Mouse (Mus musculus): ENCODE data around the gene Tsr3. TPM values are rescaled to one million over a fixed set of nuclear protein-coding genes. Genes with fewer than 3 reads are reported as not detected.
A peak's percentile ranks its signal among the peaks of the same experiment; 100 is the strongest.
"Not testable (repeated sequence)": the region's sequence is repeated elsewhere in the genome, so short reads cannot be mapped to it uniquely, and the experiment has no call there.

The Tsr3 gene
- polyA plus RNA-seq, 1 experiment from 2014 or later: 43.6 TPM

GRCm38 (mm10) chr17:25220746-25221145 is 19.2 kb upstream of the Tsr3 start:
- H3K4me1 ChIP-seq (replicated peaks; ENCODE audit: control insufficient read depth, insufficient read depth, low read length): peaks cover 8% of the 10 kb centered on the region; the same call in 1 of the 2 replicates
- H3K4me2 ChIP-seq (ENCODE audit: low read depth, low read length): no peak overlapping the region
- no peaks in the 10 kb centered on the region for H3K27me3 ChIP-seq (ENCODE audit: control insufficient read depth, insufficient read depth, low read depth, low read length)
- no peak overlapping the region for H3K27ac ChIP-seq (ENCODE audit: low read length)
- H3K4me3 ChIP-seq (ENCODE audit: low read length): no peak overlapping the region
- WGBS: 78% methylated on average over 1 of the region's 1 CpGs
- H3K36me3 ChIP-seq (ENCODE audit: control insufficient read depth, insufficient read depth, low read length): peaks cover 3% of the 10 kb centered on the region
- no peaks in the 10 kb centered on the region for H3K9me3 ChIP-seq (ENCODE audit: control insufficient read depth, low read length)
- H3K9ac ChIP-seq (ENCODE audit: low read length): no peak overlapping the region
- ATAC-seq (ENCODE audit: low read depth): no peak

GRCm38 (mm10) chr17:25221821-25222503 is 18.0 kb upstream of the Tsr3 start:
- H3K27ac ChIP-seq (ENCODE audit: low read length): no peak overlapping the region
- peak overlapping the region; percentile 63 for H3K9ac ChIP-seq (ENCODE audit: low read length)
- ATAC-seq (ENCODE audit: low read depth): peak; percentile 82
- peak overlapping the region; percentile 49 for H3K4me3 ChIP-seq (ENCODE audit: low read length)
- H3K4me2 ChIP-seq (ENCODE audit: low read depth, low read length): peak overlapping the region; percentile 72
- peaks cover 8% of the 10 kb centered on the region; the same call in 1 of the 2 replicates for H3K4me1 ChIP-seq (replicated peaks; ENCODE audit: control insufficient read depth, insufficient read depth, low read length)
- H3K36me3 ChIP-seq (ENCODE audit: control insufficient read depth, insufficient read depth, low read length): peaks cover 6% of the 10 kb centered on the region
- no peaks in the 10 kb centered on the region for H3K27me3 ChIP-seq (ENCODE audit: control insufficient read depth, insufficient read depth, low read depth, low read length)
- 4% methylated on average over 16 of the region's 30 CpGs for WGBS
- no peaks in the 10 kb centered on the region for H3K9me3 ChIP-seq (ENCODE audit: control insufficient read depth, low read length)

GRCm38 (mm10) chr17:25222504-25222940 is 17.4 kb upstream of the Tsr3 start:
- WGBS: 17% methylated on average over 11 of the region's 28 CpGs
- not testable (repeated sequence) for H3K27me3 ChIP-seq (ENCODE audit: control insufficient read depth, insufficient read depth, low read depth, low read length); H3K4me1 ChIP-seq (replicated peaks; ENCODE audit: control insufficient read depth, insufficient read depth, low read length); H3K9me3 ChIP-seq (ENCODE audit: control insufficient read depth, low read length); H3K36me3 ChIP-seq (ENCODE audit: control insufficient read depth, insufficient read depth, low read length); H3K27ac ChIP-seq (ENCODE audit: low read length)
- Histone ChIP-seq H3K4me3 (ENCODE audit: low read length) (peak overlapping the region; percentile 30), H3K9ac (ENCODE audit: low read length) (peak overlapping the region; percentile 35; the same call in 1 of the 2 replicates), H3K4me2 (ENCODE audit: low read depth, low read length) (peak overlapping the region; percentile 72)
- ATAC-seq (ENCODE audit: low read depth): peak; percentile 89

GRCm38 (mm10) chr17:25222951-25223601 is 16.9 kb upstream of the Tsr3 start:
- H3K9me3 ChIP-seq (ENCODE audit: control insufficient read depth, low read length): no peaks in the 10 kb centered on the region
- peaks cover 8% of the 10 kb centered on the region; the same call in 1 of the 2 replicates for H3K4me1 ChIP-seq (replicated peaks; ENCODE audit: control insufficient read depth, insufficient read depth, low read length)
- H3K4me2 ChIP-seq (ENCODE audit: low read depth, low read length): peak overlapping the region; percentile 46
- H3K27ac ChIP-seq (ENCODE audit: low read length): no peak overlapping the region
- no peaks in the 10 kb centered on the region for H3K27me3 ChIP-seq (ENCODE audit: control insufficient read depth, insufficient read depth, low read depth, low read length)
- no peak overlapping the region; the same call in 1 of the 2 replicates for H3K9ac ChIP-seq (ENCODE audit: low read length)
- no peak for ATAC-seq (ENCODE audit: low read depth)
- peak overlapping the region; percentile 30 for H3K4me3 ChIP-seq (ENCODE audit: low read length)
- 49% methylated on average over 6 of the region's 6 CpGs for WGBS
- peaks cover 6% of the 10 kb centered on the region for H3K36me3 ChIP-seq (ENCODE audit: control insufficient read depth, insufficient read depth, low read length)

GRCm38 (mm10) chr17:25224586-25225222 is 15.3 kb upstream of the Tsr3 start:
- no peak overlapping the region for H3K4me2 ChIP-seq (ENCODE audit: low read depth, low read length)
- H3K36me3 ChIP-seq (ENCODE audit: control insufficient read depth, insufficient read depth, low read length): peaks cover 3% of the 10 kb centered on the region
- WGBS: 81% methylated on average over 7 of the region's 7 CpGs
- no peak overlapping the region for H3K27ac ChIP-seq (ENCODE audit: low read length)
- peaks cover 8% of the 10 kb centered on the region; the same call in 1 of the 2 replicates for H3K4me1 ChIP-seq (replicated peaks; ENCODE audit: control insufficient read depth, insufficient read depth, low read length)
- no peak for ATAC-seq (ENCODE audit: low read depth)
- H3K27me3 ChIP-seq (ENCODE audit: control insufficient read depth, insufficient read depth, low read depth, low read length): no peaks in the 10 kb centered on the region
- no peak overlapping the region for H3K9ac ChIP-seq (ENCODE audit: low read length)
- H3K4me3 ChIP-seq (ENCODE audit: low read length): no peak overlapping the region
- H3K9me3 ChIP-seq (ENCODE audit: control insufficient read depth, low read length): no peaks in the 10 kb centered on the region

GRCm38 (mm10) chr17:25225659-25226058 is 14.3 kb upstream of the Tsr3 start:
- no peak overlapping the region for H3K4me3 ChIP-seq (ENCODE audit: low read length)
- H3K36me3 ChIP-seq (ENCODE audit: control insufficient read depth, insufficient read depth, low read length): peaks cover 3% of the 10 kb centered on the region
- H3K9me3 ChIP-seq (ENCODE audit: control insufficient read depth, low read length): no peaks in the 10 kb centered on the region
- peaks cover 11% of the 10 kb centered on the region; the same call in 1 of the 2 replicates for H3K4me1 ChIP-seq (replicated peaks; ENCODE audit: control insufficient read depth, insufficient read depth, low read length)
- no peak overlapping the region for H3K4me2 ChIP-seq (ENCODE audit: low read depth, low read length)
- H3K9ac ChIP-seq (ENCODE audit: low read length): no peak overlapping the region
- 81% methylated on average over 4 of the region's 4 CpGs for WGBS
- no peak for ATAC-seq (ENCODE audit: low read depth)
- H3K27me3 ChIP-seq (ENCODE audit: control insufficient read depth, insufficient read depth, low read depth, low read length): no peaks in the 10 kb centered on the region
- no peak overlapping the region for H3K27ac ChIP-seq (ENCODE audit: low read length)

- H3K9ac ChIP-seq (ENCODE audit: low read length): no peak overlapping the region
- H3K9me3 ChIP-seq (ENCODE audit: control insufficient read depth, low read length): no peaks in the 10 kb centered on the region
- 77% methylated on average over 5 of the region's 5 CpGs for WGBS
- no peak for ATAC-seq (ENCODE audit: low read depth)
- peaks cover 3% of the 10 kb centered on the region for H3K36me3 ChIP-seq (ENCODE audit: control insufficient read depth, insufficient read depth, low read length)
- H3K27ac ChIP-seq (ENCODE audit: low read length): no peak overlapping the region
- no peak overlapping the region for H3K4me3 ChIP-seq (ENCODE audit: low read length)
- no peak overlapping the region for H3K4me2 ChIP-seq (ENCODE audit: low read depth, low read length)
- H3K4me1 ChIP-seq (replicated peaks; ENCODE audit: control insufficient read depth, insufficient read depth, low read length): 0 out of 2 replicates have a peak, but pooled peaks cover 3% of the 10 kb centered on the region
- no peaks in the 10 kb centered on the region for H3K27me3 ChIP-seq (ENCODE audit: control insufficient read depth, insufficient read depth, low read depth, low read length)
Observed at GRCm38 (mm10) chr17:25227991-25228390, 12.0 kb upstream of the Tsr3 start.

GRCm38 (mm10) chr17:25230014-25230655 is 9.8 kb upstream of the Tsr3 start:
- not testable (repeated sequence) for H3K4me1 ChIP-seq (replicated peaks; ENCODE audit: control insufficient read depth, insufficient read depth, low read length); H3K36me3 ChIP-seq (ENCODE audit: control insufficient read depth, insufficient read depth, low read length); H3K9ac ChIP-seq (ENCODE audit: low read length); H3K27me3 ChIP-seq (ENCODE audit: control insufficient read depth, insufficient read depth, low read depth, low read length); H3K4me3 ChIP-seq (ENCODE audit: low read length); H3K9me3 ChIP-seq (ENCODE audit: control insufficient read depth, low read length); H3K4me2 ChIP-seq (ENCODE audit: low read depth, low read length)
- peak overlapping the region; percentile 16; the same call in 1 of the 2 replicates for H3K27ac ChIP-seq (ENCODE audit: low read length)
- WGBS: 54% methylated on average over 12 of the region's 17 CpGs
- peak; percentile 75 for ATAC-seq (ENCODE audit: low read depth)

- Histone ChIP-seq H3K36me3 (ENCODE audit: control insufficient read depth, insufficient read depth, low read length) (peaks cover 13% of the 10 kb centered on the region), H3K9me3 (ENCODE audit: control insufficient read depth, low read length) (no peaks in the 10 kb centered on the region), H3K4me2 (ENCODE audit: low read depth, low read length) (no peak overlapping the region), H3K9ac (ENCODE audit: low read length) (no peak overlapping the region), H3K4me1 (replicated peaks; ENCODE audit: control insufficient read depth, insufficient read depth, low read length) (0 out of 2 replicates have a peak, but pooled peaks cover 3% of the 10 kb centered on the region), H3K27me3 (ENCODE audit: control insufficient read depth, insufficient read depth, low read depth, low read length) (no peaks in the 10 kb centered on the region), H3K27ac (ENCODE audit: low read length) (no peak overlapping the region), H3K4me3 (ENCODE audit: low read length) (no peak overlapping the region)
- no peak for ATAC-seq (ENCODE audit: low read depth)
- 86% methylated on average over 3 of the region's 3 CpGs for WGBS
Observed at GRCm38 (mm10) chr17:25230700-25231099, 9.3 kb upstream of the Tsr3 start.
